Mouse (Mus musculus) right cerebral cortex, postnatal 36 days (tissue): ENCODE results near the gene Lca5.

Experiments used
- DNase-seq, 2 experiments: peaks; one replicate each; pipeline ENCODE4 v3.0.0; 2022; ENCODE audit warnings: low spot score in 2 of 2, mixed read lengths in 1 of 2

Lca5 gene

DNA sequence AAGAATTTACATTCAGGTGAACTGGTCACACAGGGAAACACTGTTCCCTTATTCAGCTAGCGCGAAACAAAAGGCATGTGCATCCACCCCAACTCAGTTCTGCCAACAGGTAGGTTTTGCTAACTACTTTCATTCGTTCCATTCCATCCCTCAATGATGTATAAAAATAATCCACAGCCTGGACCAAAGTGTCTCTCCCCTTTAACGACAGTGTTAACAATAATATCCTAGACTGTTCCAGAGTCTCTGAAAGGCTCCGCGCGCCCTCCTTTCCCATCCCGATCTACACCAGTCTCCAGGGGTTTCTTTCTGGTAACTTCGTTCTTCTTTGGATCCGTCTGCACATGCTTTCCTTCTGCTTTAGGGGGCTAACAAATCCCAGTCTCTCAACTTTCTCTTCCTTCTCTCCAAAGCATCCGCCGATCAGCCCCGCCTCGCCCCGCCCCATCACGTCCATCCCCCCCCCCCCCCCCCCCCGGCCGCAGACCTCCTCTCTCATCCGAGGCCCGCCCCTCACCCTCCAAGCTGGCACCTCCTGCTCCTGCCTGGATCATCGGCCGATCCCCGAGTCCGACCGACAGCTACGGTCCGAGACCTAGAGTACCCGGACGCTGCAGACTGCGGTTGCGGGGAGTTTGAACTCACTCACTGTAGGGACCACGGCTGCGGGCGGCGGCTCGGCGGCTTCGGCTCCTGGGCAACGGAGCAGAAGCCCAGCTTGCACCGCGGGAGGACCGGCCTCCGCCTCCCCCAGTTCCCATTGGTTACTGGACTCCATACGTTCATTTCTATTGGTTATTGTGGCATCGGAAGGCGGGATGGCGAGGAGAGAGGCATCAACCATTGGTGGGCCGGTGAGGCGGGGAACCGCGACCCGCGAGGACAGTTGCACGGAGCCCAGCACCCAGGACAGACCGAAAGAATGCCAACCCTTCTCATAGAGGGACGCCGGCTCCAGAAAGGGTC, at the start of gene Lca5:
Gene Lca5, minus strand, starts transcription at position 736 of the 966 bp plus-strand sequence.
- peak; percentile 94 to 95 for DNase-seq

DNA sequence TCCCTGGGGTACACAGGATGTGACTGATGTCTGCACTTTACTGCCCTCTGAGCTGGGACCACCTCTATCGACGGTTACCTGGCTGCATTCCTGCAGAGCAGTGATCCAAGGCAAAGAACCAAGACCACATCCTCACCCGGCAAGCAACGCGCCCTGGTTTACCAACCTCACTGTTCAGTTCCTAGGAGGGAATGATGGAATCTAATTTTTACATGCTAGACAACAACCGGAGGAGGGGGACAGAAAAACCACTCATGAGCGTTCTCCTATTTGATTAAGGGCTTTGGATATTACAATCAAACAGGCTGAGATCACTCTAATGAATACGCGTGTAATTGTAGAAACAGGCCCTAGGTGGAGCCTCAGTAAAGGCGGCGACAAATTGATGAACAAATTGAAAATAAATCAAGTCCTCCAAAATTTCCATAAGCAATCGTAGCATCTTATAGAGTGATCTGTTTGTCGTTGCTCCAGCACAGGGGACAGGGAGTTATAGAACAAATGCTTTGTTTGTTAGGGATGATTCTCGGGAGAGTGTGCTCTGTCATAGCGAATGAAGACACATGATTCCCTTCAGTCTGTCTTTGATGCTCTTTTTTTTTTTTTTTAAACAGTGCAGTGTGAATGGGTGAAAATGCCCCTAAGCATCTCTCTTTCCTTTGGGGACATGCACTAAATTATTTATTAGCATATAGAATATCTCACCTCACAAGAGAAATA, 47.7 kb upstream of the Lca5 start:
- DNase-seq: peak in 1 of 2 experiments; percentile 4

DNA sequence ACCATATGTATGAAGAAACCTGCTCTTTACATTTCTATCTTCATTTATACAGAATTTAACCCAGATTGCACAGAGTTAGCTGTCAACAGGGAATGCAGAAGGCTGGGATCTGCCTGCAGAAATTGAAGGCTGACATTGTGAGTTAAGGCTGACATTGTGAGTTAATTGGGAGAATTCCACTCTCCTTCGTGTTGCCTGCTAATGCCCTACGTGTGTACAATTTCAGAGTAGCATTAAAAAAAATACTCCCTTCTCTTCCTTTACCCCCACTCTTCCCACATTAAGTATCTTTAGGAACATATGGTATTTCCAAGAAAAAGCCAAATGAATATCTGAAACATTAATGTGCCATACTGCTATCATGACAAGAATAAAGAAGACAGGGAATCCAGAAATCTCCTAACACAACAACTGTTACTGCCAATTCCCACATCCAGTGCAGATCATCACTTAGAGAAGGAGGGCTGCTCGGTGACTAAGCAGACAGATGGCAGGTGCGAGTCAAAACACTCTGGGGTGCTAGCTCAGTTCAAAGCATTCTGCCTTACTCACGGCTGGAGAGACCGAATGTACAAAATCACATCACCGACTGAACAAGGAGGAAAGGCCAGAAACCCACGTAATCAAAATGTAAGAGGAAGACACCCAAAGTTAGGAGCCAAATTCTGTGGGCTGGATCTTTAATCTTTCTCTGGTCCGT, 47.0 kb upstream of the Lca5 start:
- DNase-seq: peak; percentile 61 to 63

DNA sequence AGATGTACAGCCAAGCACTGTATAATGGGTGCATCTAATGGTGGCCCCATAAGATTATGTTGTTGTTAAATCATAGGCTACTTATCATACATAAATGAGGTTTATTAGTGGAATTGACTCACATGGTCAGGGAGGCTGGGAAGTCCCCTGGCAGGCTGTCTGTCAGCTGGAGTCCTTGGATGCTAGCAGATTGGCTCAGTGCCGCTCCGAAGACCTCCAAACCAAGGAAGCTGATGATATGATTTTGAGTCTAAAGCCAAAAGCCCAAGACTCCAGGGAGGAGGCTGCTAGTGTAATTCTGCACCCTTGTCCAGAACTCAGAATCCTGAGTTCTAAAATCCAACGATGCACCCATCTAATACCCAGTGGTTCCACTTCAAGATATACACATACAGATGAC, 45.0 kb upstream of the Lca5 start:
- no peak for DNase-seq

DNA sequence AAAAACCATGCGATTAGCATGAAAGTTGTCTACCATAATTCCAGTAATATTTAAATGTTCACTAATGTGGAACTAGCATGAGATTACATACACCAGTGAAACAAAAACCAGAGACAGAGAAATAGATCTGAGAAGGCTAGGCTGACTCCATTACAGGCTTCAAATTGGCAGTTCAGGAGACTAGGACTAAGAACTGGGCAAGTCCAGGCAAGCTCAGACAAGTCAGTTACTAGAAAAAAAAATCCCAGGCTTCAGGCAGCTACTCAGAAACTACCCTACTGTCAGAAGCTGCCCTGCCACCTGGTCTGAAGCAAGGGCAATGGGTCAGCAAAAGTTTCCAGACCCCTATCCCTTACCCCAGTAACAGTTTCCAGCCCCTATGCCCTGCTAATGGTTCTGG, 44.4 kb upstream of the Lca5 start:
- no peak for DNase-seq

DNA sequence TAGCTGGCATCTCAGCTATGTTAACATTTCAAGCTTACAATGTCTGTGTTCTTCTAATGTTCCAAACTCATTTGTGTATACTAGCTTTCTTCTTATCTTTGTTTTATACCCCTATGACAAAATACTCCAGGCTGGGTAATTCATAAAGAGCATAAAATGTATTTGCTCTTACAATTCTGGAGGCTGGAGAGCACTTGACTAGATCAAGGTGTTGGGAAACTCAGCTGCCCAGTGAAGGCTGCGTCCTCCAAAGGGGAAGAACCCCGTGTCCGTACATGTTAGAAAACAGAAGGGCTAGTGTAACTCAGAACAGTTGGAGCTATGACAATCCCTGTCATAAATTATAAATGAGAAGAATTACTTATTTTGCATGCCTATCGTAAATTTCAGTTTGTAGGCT, 42.5 kb upstream of the Lca5 start:
- DNase-seq: no peak

DNA sequence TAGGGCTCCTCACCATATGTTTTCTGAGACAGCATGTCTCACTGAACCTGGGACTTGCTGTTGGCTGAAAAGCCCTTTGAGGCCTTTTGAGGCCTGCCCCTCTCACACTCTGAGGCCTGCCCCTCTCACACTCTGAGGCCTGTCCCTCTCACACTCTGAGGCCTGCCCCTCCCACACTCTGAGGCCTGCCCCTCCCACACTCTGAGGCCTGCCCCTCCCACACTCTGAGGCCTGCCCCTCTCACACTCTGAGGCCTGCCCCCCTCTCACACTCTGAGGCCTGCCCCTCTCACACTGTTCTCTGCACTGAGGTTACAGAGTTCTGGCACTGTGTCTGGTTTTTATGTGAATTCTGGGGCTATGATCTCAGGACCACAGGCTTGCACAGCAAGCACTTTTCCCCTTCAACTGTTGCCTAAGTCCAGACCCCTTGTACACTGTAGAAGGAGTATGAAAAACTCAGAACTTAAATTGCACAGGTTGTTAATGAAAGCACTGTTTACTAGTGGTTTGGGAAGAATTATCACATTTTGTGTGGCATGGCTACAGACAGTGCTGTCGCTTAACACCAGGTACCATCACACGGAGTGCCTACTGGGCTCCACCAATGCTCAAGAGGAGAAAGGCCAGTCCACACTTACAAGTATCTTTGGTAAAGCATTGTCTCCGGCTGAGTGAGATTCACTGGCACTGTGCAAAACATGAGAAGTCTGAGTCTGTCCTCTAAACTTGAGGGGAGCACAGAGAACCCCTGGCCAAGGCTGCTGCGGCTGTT, 41.4 kb upstream of the Lca5 start:
- DNase-seq: no peak

DNA sequence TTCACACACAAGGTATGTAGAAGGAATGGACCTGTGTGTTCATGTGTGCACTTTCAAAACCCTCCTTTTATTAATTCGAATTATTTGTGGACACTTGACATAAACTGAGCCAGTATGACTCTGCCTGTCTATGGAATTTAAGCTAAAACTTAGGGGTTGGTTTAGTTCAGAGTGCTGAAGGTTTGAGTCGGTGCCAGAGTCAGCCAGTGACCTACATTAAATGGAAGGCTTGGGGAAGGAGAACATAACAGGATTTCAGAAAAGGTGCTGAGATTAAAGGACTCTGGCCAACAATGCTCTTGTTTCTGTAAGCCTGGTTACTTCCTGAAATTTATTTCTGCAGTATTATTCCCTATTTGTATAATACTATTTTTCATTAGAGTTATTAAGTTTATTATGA, 28.9 kb upstream of the Lca5 start:
- no peak for DNase-seq

DNA sequence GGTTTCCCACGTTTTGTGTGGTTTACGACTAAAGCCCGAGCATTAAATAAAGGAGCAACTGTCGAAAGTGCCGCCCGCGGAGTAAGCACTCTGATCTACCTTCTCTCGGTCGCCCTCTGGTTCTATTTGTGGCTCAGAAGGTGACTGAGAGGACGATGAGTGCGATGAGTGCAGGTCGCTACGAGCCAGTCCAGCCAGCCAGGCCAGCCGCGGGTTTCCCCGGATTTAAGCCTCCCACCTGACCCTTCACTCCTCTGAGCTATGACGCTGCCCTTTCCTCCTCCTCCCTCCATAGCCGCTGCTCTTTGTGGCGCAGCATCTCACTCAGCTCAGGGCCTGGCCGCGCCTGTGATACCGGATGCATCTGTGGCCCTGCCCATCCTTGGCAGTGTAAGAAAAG, 6.8 kb upstream of the Lca5 start:
- DNase-seq: peak; percentile 18 to 19

DNA sequence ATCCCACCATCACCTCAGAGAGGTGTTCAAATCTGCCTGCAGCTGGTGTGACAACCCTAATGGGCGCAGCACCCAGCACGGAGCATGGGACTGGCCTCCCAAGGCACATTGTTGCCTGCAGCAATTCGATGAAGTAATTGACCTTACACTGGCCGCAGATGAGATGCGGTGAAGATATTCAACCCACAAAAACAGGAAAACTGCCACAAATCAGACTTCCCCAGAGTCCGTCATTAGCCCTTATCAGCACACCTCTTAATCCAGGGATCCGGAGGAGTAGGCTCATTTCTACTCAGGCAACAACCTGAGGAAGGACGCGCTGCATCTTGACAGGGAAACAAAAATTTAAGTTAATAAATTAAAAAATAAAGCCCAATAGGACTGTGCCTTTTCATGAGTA, 6.2 kb upstream of the Lca5 start:
- DNase-seq: no peak

DNA sequence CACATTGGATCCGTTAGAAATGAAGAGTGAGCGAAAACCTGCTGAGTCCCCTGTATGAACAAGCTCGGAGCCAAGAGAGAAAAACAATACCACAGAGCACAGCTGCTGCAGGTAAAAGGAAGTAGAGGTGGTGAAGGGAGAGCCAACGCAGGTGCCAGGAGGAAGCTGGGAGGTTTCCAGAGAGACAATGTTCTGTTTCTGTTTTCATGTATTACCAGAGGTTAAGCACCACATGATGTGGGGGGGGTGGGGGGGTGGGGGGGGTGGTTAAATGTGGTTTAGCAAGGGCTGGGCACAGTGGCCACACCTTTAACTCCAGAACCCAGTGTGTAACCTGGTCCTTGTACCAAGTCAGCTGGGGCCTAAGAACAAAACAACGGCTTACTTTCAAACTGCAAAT, 3.3 kb downstream of the Lca5 start:
- no peak for DNase-seq

DNA sequence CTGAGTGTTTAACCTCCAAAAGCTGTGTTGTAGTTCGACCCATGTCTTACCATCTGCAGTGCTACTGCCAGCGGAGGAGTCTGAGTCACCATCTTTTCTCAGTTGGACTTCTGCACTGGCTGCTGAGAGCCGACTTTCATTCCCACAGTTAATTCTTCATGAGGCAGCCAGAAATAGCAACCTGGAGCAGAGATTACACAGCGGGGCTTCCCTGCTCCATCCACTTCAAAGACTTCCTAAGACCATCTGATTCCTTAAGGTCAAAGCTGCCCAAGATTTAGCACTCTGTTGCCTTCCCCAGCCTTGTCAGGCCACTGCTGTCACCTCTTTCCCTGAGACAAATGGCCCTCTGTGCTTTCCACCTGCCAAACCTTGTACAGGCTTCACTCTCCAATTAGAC, 6.4 kb downstream of the Lca5 start:
- DNase-seq: peak; percentile 27 to 32

DNA sequence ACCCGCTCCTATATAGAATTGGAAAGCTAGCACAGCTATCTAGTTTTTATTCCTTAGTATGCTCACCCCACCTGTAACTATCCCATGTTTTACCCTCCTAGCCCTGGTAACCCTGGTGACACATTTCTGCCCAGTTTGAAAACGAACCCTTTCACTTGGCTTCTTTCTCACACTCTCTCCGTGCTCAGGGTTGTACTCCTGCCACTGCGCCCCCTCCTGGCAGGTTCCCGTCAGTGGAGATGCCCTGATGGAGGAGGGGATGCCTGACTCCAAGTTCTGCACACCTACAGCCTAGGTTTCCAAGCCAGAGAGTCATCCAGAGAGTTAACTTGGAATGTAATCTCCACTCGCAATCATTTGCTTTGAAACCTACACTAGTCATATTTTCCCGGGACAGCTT, 7.3 kb downstream of the Lca5 start:
- no peak for DNase-seq

DNA sequence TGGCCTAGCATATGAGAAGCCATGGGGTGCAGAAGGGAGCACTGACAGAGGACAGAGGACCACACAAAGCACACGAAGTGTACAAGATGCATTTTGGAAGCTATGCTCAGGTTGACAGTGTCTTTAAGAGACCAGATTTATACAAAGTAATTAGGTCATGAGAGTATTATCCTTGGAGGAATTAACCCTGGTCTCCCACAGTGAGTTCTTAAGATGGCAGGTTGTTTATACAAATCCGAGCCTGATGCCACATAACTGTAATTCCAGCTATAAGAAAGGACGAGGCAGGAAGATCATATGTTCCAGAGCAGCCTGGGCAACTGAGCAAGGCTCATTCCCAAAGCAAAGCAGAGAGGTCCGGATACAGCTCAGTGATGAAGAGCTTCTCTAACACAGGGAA, 13.0 kb downstream of the Lca5 start:
- no peak for DNase-seq

DNA sequence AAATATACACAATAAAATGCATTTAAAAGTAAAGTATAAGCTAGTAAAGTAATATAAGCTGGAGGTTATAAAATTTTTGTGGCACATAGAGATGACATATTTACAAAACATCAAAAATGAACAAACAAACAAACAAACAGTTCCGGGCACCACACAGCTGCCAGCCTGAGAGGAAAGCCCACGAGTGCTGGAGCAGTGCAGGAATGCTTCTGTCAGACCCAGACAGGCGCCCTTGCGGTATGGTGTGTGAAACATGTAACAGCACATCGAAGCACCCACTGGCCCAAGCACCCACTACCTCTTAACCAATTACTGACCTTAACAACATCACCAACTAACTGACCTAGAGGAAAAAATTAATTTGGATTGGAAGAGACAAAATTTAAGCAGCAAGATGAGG, 22.0 kb downstream of the Lca5 start:
- DNase-seq: no peak

DNA sequence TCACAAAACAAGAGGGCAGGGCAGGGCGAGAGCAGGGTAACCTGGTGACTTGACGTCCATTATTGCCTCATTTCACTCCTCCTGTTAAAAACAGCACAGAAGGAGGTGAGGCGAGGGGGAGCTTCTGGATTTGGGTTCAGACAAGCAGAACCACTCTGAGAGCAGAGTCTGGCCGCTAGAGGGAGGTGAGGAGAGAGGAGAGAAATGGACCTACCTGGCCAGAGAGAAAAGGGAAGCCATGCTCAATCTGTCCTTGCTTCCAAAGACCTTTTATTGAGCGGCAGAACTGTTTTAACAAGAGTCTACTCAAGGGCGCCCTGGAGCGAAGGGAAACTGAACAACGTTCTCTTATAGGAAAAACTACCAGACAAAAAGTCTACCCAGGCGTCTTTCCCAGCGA, 27.9 kb downstream of the Lca5 start:
- no peak for DNase-seq

DNA sequence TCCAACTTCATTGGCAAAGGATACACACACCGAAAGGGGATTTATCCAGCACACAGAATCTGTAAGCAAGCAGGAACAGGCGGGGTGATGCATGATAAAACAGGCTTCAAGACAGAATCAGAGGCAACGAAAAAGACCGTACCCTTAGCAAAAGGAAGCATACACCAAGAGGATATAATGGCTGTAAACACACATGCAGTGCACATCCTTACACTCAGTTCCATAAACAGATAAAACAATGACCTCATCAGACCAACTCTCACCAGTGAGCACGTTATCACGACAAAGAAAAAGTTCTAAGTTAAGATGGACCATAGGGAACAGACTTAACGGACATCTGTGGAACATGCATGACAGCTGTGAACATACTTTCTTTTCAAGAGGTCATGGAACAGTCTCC, 35.8 kb downstream of the Lca5 start:
- DNase-seq: no peak

DNA sequence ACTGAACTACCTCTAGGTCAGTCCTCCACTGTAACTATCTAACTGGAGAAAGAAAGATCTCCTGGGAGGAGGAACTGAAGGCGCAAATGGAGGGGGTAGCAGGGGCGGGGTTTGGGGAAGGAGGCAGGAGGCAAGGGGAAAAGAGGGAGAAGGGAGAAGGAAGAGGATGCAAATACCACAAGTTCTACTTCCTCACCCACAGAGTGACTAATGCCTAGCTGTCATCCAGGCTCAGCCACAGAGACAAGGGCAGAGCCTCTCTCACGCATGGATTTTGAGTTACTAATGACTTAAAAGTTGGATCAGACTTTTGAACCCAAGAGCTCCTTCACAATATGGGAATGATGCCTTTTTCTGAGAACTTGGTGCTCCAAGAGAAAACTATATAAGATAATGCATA, 40.1 kb downstream of the Lca5 start:
- no peak for DNase-seq

DNA sequence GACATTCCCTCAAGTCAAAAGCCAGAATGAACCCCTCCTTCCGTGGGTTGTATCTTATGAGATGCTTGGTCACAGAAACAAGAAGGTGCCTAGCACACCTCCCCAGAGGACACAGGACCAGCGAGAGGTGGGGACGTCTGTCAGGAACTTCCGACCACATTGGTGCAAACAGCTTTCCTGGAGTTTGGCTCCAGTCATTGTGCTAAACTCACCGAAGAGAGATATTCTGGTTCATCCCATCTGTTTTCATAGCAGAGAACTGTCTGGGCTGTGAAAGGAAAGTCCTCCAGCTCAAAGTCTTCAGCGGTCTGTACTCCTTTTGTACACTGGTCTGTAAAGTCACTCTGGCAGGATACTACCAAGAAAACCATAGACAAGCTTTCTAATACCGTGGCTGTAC, 41.5 kb downstream of the Lca5 start:
- no peak for DNase-seq

DNA sequence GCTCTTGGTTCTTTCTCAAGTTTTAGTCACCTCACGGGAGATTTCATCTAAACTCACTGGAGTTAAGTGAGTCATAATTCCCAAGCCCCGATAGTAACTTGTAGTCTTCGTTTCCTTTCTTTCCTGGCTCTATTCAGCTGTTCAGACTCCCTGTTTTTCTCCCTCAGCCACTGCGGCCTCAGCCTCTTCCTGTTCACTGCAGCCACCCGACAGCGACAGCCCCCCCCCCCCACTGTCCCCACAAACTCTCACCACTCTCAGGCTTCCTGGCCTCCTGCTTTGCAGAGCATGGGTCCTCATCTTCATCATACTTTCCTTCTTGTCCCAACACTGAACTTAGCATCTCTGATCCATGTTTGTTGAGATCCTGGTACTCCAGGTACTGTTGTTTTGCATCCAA, 42.7 kb downstream of the Lca5 start:
- DNase-seq: no peak

DNA sequence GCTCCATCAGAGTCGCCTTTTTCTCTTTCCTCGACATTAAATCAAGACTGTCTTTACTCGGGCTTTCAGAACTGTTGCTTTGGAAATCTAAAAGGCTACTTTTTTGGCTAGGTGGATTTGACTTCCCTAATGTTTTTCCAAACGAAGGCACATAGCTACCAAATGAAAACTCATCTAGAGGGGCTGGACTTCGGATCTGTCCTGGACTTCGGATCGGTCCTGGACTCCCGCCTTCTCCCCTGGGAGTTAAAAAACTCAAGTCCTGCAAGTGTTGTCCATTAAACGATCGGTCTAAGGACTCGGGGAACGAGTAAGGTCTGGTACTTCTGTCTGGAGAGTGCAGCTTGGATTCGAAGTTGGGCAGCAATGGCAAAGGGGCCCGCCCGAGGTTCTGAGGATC, 45.5 kb downstream of the Lca5 start:
- DNase-seq: no peak

DNA sequence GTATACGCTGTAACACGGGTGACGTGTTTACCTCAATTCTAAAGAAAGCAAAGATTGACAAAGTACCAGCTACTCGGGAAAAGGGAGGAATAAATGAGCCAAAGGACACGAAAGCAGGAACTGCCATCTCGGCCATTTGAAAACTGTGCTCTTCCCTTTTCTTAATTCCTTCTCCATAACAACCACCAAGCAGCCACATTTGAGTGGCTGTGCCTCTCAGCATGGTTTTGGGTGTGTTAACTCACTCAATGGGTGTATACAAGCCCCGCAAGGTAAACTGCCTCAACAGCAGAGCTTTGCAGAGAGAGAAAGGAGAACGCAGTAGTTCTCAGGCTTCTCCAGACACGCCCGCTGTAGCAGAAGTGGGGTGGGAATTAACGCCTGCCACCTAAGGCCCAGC, 48.9 kb downstream of the Lca5 start:
- DNase-seq: no peak
